Mouse (Mus musculus) kidney, embryonic 14.5 days (tissue): ENCODE data around the gene Hsd3b4. TPM values are rescaled to one million over a fixed set of nuclear protein-coding genes. Genes with fewer than 3 reads are reported as not detected.
"Not testable (repeated sequence)": the region's sequence is repeated elsewhere in the genome, so short reads cannot be mapped to it uniquely, and the experiment has no call there.

Experiments used
- ATAC-seq: fragments of 200-750 bp; cut with Nextera tagmentation; 2 replicates; pipeline ENCODE4 v1.8.0; 2017; ENCODE audit warnings: moderate number of reproducible peaks, mild to moderate bottlenecking, moderate TSS enrichment, moderate library complexity; ENCODE audit not compliant: low FRiP score, low TSS enrichment
- H3K27ac ChIP-seq: fragments of 300-500 bp; sonication (generic); 2 replicates; pipeline ENCODE4 v1.5.1; 2014; ENCODE audit warnings: low read depth, mild to moderate bottlenecking, low read length, moderate library complexity, mixed read lengths
- H3K27me3 ChIP-seq: fragments of 300-500 bp; sonication (generic); 2 replicates; pipeline ENCODE4 v1.6.1; 2014; ENCODE audit warnings: mild to moderate bottlenecking, low read length; ENCODE audit not compliant: control insufficient read depth, insufficient read depth
- H3K36me3 ChIP-seq: fragments of 300-500 bp; sonication (generic); 2 replicates; pipeline ENCODE4 v1.6.1; 2014; ENCODE audit warnings: low read length, mixed read lengths; ENCODE audit not compliant: control insufficient read depth, insufficient read depth
- H3K4me1 ChIP-seq: fragments of 300-500 bp; sonication (generic); 2 replicates; pipeline ENCODE4 v1.6.1; 2014; ENCODE audit warnings: low read length, mixed read lengths; ENCODE audit not compliant: control insufficient read depth, insufficient read depth
- H3K4me2 ChIP-seq: fragments of 300-500 bp; sonication (generic); replicated peaks from 2 replicates; pipeline ENCODE4 v1.6.1; 2014; ENCODE audit warnings: low read depth, mild to moderate bottlenecking, low read length
- H3K4me3 ChIP-seq: fragments of 300-500 bp; sonication (generic); 2 replicates; pipeline ENCODE4 v1.5.1; 2014; ENCODE audit warnings: mild to moderate bottlenecking, low read length
- H3K9ac ChIP-seq: fragments of 300-500 bp; sonication (generic); 2 replicates; pipeline ENCODE4 v1.6.1; 2014; ENCODE audit warnings: low read depth, mild to moderate bottlenecking, low read length, moderate library complexity
- H3K9me3 ChIP-seq: fragments of 300-500 bp; sonication (generic); 2 replicates; pipeline ENCODE4 v1.6.1; 2016; ENCODE audit warnings: low read length; ENCODE audit not compliant: control insufficient read depth
- WGBS: fragments of 180-500 bp; shearing (Covaris S2); extraction: QIAGEN DNeasy Blood & Tissue Kit; methylation state at CpG from one replicate; pipeline ENCODE4 v1.1.7; 2014; 5-methylcytosine and 5-hydroxymethylcytosine counted together
- polyA plus RNA-seq: library from polyadenylated mRNA; unstranded; fragments of >200 nt; fragmentation: Nextera tagmentation; extraction: Ambion mirVana; gene quantifications from 2 replicates; pipeline ENCODE4 v1.2.1, GENCODE M21; 2014

The Hsd3b4 gene
- polyA plus RNA-seq, 1 experiment from 2014 or later = 9.1 TPM

GRCm38 (mm10) chr3:98496762-98497161 is 13.6 kb downstream of the Hsd3b4 start:
- WGBS = no CpG with 5 or more reads among the region's 2 CpGs
- not testable (repeated sequence) for H3K4me1 ChIP-seq

GRCm38 (mm10) chr3:98495055-98495454 is 15.3 kb downstream of the Hsd3b4 start:
- H3K4me1 ChIP-seq, H3K4me2 ChIP-seq, H3K27me3 ChIP-seq, H3K27ac ChIP-seq, H3K9ac ChIP-seq, H3K9me3 ChIP-seq, H3K36me3 ChIP-seq, H3K4me3 ChIP-seq: not testable (repeated sequence)
- peak; percentile 92 for ATAC-seq

More at GRCm38 (mm10) chr3:98496762-98497161, 13.6 kb downstream of the Hsd3b4 start:
- not testable (repeated sequence) for H3K36me3 ChIP-seq, H3K4me2 ChIP-seq, H3K4me3 ChIP-seq, H3K9ac ChIP-seq, H3K9me3 ChIP-seq, H3K27me3 ChIP-seq, H3K27ac ChIP-seq
- ATAC-seq = peak; percentile 34; the same call in 1 of the 2 replicates

- H3K4me1 ChIP-seq, H3K36me3 ChIP-seq, H3K4me2 ChIP-seq, H3K9ac ChIP-seq, H3K27ac ChIP-seq, H3K9me3 ChIP-seq, H3K4me3 ChIP-seq, H3K27me3 ChIP-seq: not testable (repeated sequence)
- peak; percentile 86 for ATAC-seq
These were observed 16.1 kb downstream of the Hsd3b4 start for GRCm38 (mm10) chr3:98494184-98494583.

- H3K9ac ChIP-seq, H3K9me3 ChIP-seq, H3K36me3 ChIP-seq, H3K27me3 ChIP-seq, H3K4me2 ChIP-seq, H3K27ac ChIP-seq, H3K4me1 ChIP-seq, ATAC-seq, H3K4me3 ChIP-seq: not testable (repeated sequence)
These were observed 38.8 kb downstream of the Hsd3b4 start for GRCm38 (mm10) chr3:98471499-98471898.

GRCm38 (mm10) chr3:98471057-98471456 is 39.3 kb downstream of the Hsd3b4 start:
- WGBS = no CpG with 5 or more reads among the region's 1 CpGs
- ATAC-seq, H3K4me2 ChIP-seq: not testable (repeated sequence)

GRCm38 (mm10) chr3:98469323-98469722 is 41.0 kb downstream of the Hsd3b4 start:
- H3K4me3 ChIP-seq, H3K27me3 ChIP-seq, ATAC-seq, H3K9ac ChIP-seq, H3K4me1 ChIP-seq, H3K36me3 ChIP-seq, H3K9me3 ChIP-seq, H3K4me2 ChIP-seq, H3K27ac ChIP-seq: not testable (repeated sequence)
- WGBS = 50% methylated on average over 1 of the region's 2 CpGs

More at GRCm38 (mm10) chr3:98471057-98471456, 39.3 kb downstream of the Hsd3b4 start:
- H3K9ac ChIP-seq, H3K27me3 ChIP-seq, H3K4me3 ChIP-seq, H3K4me1 ChIP-seq, H3K27ac ChIP-seq, H3K9me3 ChIP-seq, H3K36me3 ChIP-seq: not testable (repeated sequence)

- not testable (repeated sequence) for H3K4me2 ChIP-seq, H3K9me3 ChIP-seq, H3K4me3 ChIP-seq, H3K36me3 ChIP-seq, H3K4me1 ChIP-seq, H3K27me3 ChIP-seq, H3K9ac ChIP-seq, ATAC-seq, H3K27ac ChIP-seq
- WGBS = no CpG with 5 or more reads among the region's 1 CpGs
These were observed 53.3 kb downstream of the Hsd3b4 start, which contains the start of gene Gm4450 for GRCm38 (mm10) chr3:98457026-98457425. Gene Gm4450 (minus strand): TSS chr3:98457126.

- H3K9me3 ChIP-seq, H3K4me2 ChIP-seq, H3K9ac ChIP-seq, H3K4me3 ChIP-seq, H3K4me1 ChIP-seq, H3K27ac ChIP-seq, H3K36me3 ChIP-seq, H3K27me3 ChIP-seq, ATAC-seq: not testable (repeated sequence)
- WGBS = 94% methylated on average over 4 of the region's 5 CpGs
These were observed 56.5 kb downstream of the Hsd3b4 start for GRCm38 (mm10) chr3:98453786-98454185.
